Mouse (Mus musculus): ENCODE data around the gene Olfr56. TPM values are rescaled to one million over a fixed set of nuclear protein-coding genes. Genes with fewer than 3 reads are reported as not detected.
"Not testable (repeated sequence)": the region's sequence is repeated elsewhere in the genome, so short reads cannot be mapped to it uniquely, and the experiment has no call there.

Olfr56 gene
- total RNA-seq, 2 experiments from 2014 or later = not detected

DNA sequence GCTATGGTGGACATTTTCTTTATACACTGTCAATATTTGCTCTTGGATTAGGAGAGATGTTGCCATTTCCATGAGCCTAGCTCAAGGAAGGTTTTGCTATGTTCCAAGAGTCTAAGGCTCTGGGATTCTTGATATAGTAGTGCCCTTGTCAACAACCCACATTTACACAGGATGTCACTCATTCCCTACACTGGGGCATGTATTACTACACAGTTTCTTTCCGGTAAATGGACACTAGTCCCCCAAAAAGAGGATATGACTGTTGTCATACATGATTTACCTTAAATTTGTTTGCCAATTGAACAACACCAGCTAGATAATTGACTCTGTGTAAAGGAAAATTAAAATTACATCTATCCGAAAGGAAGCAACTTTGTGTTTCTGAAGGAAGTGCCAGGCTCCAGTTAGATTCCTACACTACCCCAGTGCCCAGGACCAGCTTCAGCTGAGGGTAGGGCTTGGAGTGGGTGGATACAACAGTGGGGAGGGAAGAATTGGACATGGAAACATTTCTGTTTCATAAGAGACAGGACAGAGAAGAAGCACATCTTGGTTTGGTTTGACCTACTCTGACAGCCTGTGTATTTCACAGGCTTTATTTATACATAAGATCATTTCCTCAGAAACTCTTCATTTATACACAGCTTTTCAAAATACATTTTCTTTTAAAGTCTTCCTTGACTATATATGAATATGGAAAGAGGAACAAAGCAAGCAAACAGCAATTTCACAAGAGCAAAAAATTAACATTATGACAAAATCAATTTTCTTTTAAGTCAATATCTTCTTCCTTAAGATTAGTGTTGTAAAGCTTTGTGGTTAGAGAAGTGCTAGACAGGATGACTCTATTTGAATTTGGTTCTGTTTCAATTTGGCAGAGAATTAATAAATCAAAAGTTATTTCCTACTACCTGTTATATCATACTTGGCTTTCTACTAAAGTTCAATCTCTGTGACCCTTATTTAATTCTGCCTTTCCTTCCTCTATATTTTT, 178.4 kb downstream of the Olfr56 start:
- DNase-seq (ENCODE audit: low spot score in 2 of 2) = no peak

DNA sequence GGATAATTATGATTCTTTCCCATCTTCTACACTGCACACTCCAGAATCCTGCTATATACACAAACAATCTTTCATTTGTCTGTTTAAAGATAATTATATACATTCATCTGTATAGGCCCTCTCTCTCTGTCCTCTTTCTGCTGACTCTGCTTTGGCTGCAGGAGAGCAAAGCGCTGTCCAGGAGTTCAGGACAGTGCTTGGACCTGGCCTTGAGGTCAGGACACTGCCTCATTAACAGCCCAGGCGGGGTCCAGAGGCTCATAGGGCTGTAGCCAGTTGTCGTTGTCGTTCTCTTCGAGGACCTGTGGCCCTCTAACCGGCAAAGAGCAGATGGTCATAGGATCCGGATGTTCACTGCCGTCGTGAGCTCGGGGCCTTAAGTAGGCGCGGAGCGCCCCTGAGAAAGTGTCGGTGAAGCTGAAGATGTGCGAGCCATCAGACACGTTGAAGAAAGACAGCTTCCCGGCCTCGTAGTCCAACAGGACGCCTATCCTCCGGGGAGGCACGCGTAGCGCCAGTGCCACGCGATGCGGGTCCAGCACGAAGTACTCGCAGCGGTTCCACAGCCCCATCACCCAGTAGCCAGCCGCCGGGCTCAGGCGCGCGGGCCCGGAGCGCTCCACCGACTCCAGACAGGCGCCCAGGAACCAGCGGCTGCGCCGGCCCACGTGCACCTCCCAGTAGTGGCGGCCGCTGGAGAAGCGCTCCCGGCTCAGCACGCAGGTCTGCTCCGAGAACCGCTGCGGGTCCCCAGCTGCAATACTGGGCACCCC, 190.3 kb downstream of the Olfr56 start:
- DNase-seq (ENCODE audit: low spot score in 2 of 2) = peak in 1 of 2 experiments; percentile 2

DNA sequence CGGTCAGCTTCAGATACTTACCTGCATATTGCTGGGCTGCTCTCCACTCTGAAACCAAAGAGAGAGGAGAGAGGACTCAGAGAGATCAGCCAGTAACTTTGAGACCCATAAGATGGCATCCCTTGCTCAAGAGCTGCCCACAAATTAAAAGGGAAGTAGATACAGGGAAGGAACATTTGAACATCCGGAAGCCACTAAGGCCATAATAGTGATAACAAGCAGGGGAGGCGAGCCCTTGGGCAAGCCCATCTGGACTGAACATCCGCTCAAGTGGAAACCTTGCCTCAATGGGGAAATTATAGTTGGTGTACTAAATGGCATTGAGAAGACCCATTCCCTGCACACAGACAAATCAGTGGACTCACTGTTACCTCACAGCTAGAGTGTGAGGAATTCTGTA, 191.9 kb downstream of the Olfr56 start:
- DNase-seq (ENCODE audit: low spot score in 2 of 2) = no peak

DNA sequence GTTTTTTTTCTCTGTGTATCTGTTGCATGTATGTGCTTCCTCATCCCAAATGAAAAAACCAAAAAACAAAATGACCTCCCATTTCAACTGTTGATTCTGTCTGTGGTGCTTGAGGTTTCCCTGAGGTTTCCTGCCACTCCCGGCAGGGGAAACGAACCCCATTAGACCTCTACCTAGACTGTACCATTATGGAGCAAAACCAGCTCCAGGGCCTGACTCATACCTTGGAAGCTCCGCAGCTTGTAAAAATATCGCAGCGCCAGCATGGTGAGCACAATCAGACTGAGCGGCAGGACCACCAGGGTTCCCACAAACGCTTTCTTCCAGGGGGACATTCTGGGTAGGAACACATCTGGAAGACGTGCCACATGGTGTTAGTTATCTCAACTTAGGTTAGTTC, 196.7 kb downstream of the Olfr56 start:
- DNase-seq (ENCODE audit: low spot score in 2 of 2) = no peak

DNA sequence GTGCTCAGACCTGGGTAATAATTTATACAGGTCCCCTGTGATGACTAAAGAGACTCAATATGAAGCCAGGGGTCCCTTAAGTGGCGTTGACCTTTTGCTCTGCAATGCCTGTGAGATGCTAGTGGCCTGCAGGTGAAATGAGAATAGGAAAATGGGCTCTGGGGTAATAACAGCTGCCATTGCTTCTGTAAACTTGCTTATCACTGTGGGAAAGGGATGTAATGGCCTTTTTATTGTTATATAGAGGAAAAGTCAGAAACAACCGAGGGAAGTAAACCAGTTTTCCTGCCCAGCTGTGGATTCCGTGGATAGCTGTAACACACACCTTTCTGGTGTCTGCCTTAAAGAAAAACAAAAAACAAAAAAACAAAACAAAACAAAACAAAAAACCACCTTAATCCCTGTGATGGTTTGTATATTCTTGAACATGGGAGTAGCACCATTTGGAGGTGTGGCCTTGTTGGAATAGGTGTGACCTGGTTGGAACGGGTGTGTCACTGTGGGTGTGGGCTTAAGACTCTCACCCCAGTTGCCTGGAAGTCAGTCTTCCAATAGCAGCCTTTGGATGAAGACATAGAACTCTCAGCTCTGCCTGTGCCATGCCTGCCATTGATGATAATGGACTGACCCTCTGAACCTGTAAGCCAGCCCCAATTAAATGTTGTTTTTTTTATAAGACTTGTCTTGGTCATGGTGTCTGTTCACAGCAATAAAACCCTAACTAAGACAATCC, 197.5 kb downstream of the Olfr56 start:
- DNase-seq (ENCODE audit: low spot score in 2 of 2) = not testable (repeated sequence)

DNA sequence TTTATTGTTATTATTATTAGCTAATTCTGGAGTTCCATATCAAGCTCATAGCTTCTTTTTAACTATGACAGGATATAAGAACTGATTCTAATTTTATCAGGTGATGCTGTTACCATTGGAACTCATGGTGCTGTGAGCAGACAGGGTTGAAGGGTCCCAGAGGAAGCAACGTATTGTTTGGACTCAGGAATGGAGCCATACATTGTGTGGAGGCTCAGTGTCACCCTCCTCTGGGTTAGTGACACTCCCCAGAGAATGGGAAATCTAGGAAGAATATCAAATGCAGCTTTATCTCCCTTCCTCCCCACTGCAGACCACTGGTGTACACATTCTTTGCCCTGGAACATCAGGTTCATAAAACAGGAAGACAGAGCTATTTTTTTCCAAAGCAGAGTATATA, 204.5 kb downstream of the Olfr56 start:
- DNase-seq (ENCODE audit: low spot score in 2 of 2) = no peak

Other genes starting within 250 kb of the Olfr56 start
- gene Rack1, start 178.6 kb upstream of the Olfr56 start, total RNA-seq (2021) = 100 to 1,000 TPM; 237 to 246 TPM
- gene Trim41, start 161.5 kb upstream of the Olfr56 start, total RNA-seq (2021) = 10 to 100 TPM; 58.1 to 62.3 TPM
- 1 to 10 TPM; 1.9 to 2.4 TPM for gene Trim7, start 152.7 kb upstream of the Olfr56 start, total RNA-seq (2021)
- 1 to 10 TPM in 1 of 2 experiments, under 1 TPM in 1; 0.38 to 1.1 TPM for gene Gm12184, start 152.2 kb upstream of the Olfr56 start, total RNA-seq (2021)
- gene Irgm1, start 107.2 kb upstream of the Olfr56 start, total RNA-seq (2021) = 1 to 10 TPM; 5.6 to 5.8 TPM
- under 1 TPM in 1 of 2 experiments, not detected in 1; 0.23 TPM for gene Gm5431, start 76.7 kb upstream of the Olfr56 start, total RNA-seq (2021)
- gene Psme2b, start 32.7 kb upstream of the Olfr56 start, total RNA-seq (2021) = 1 to 10 TPM in 1 of 2 experiments, under 1 TPM in 1; 0.84 to 1.7 TPM
- under 1 TPM; 0.96 to 0.99 TPM for gene 9930111J21Rik1, start 509 bp downstream of the Olfr56 start, total RNA-seq (2021)
- under 1 TPM; 0.12 to 0.18 TPM for gene Gm12185, start 13.3 kb downstream of the Olfr56 start, total RNA-seq (2021)
- gene Tgtp1, start 15.3 kb downstream of the Olfr56 start, total RNA-seq (2021) = 1 to 10 TPM in 1 of 2 experiments, under 1 TPM in 1; 0.22 to 1.1 TPM
- 1 to 10 TPM; 1.1 to 1.4 TPM for gene 9930111J21Rik2, start 72.4 kb downstream of the Olfr56 start, total RNA-seq (2021)
- gene Tgtp2, start 85.3 kb downstream of the Olfr56 start, total RNA-seq (2021) = not detected
- gene Ifi47, start 97.7 kb downstream of the Olfr56 start, total RNA-seq (2021) = under 1 TPM; 0.40 to 0.51 TPM
- not detected for gene Olfr1396, start 136.0 kb downstream of the Olfr56 start, total RNA-seq (2021)
- not detected for gene Olfr1395, start 163.4 kb downstream of the Olfr56 start, total RNA-seq (2021)
- not detected for gene Olfr1394, start 175.5 kb downstream of the Olfr56 start, total RNA-seq (2021)
- not detected for gene Btnl9, start 208.3 kb downstream of the Olfr56 start, total RNA-seq (2021)
- gene Zfp62, start 224.4 kb downstream of the Olfr56 start, total RNA-seq (2021) = 10 to 100 TPM; 48.6 to 49.6 TPM

All from layer of hippocampus, adult 18-20 months (tissue).